Mouse (Mus musculus): ENCODE measurements around the gene Tac4. TPM values are rescaled to one million over a fixed set of nuclear protein-coding genes. Genes with fewer than 3 reads are reported as not detected.

Gene Tac4
- polyA plus RNA-seq, 1 experiment from 2014 or later, result 0.14 TPM

- no peak for ATAC-seq (replicated peaks; ENCODE audit: low FRiP score, low TSS enrichment, low read depth)
Measured at GRCm38 (mm10) chr11:95295736-95296135, 34.4 kb downstream of the Tac4 start.

GRCm38 (mm10) chr11:95298146-95298545 is 36.8 kb downstream of the Tac4 start:
- Histone ChIP-seq H3K9me3 (ENCODE audit: control insufficient read depth, low read length) (no peaks in the 10 kb centered on the region), H3K4me1 (replicated peaks; ENCODE audit: control insufficient read depth, insufficient read depth, low read length) (no peaks in the 10 kb centered on the region), H3K27ac (ENCODE audit: low read depth) (no peak overlapping the region), H3K4me3 (ENCODE audit: low read depth, low read length) (no peak overlapping the region), H3K9ac (ENCODE audit: low read length) (no peak overlapping the region), H3K27me3 (replicated peaks; ENCODE audit: control insufficient read depth, insufficient read depth, low read length) (no peaks in the 10 kb centered on the region), H3K36me3 (ENCODE audit: control insufficient read depth, insufficient read depth, low read length) (peaks cover 88% of the 10 kb centered on the region), H3K4me2 (ENCODE audit: low read length) (no peak overlapping the region)
- 17% methylated on average over 2 of the region's 2 CpGs for WGBS
- no peak for ATAC-seq (replicated peaks; ENCODE audit: low FRiP score, low TSS enrichment, low read depth)
- peak; percentile 62 for DNase-seq (ENCODE audit: low spot score)

More at GRCm38 (mm10) chr11:95295736-95296135, 34.4 kb downstream of the Tac4 start:
- 90% methylated on average over 12 of the region's 13 CpGs for WGBS
- Histone ChIP-seq H3K9me3 (ENCODE audit: control insufficient read depth, low read length) (no peaks in the 10 kb centered on the region), H3K9ac (ENCODE audit: low read length) (no peak overlapping the region), H3K4me2 (ENCODE audit: low read length) (no peak overlapping the region), H3K4me3 (ENCODE audit: low read depth, low read length) (no peak overlapping the region), H3K27me3 (replicated peaks; ENCODE audit: control insufficient read depth, insufficient read depth, low read length) (no peaks in the 10 kb centered on the region), H3K4me1 (replicated peaks; ENCODE audit: control insufficient read depth, insufficient read depth, low read length) (no peaks in the 10 kb centered on the region), H3K36me3 (ENCODE audit: control insufficient read depth, insufficient read depth, low read length) (peaks cover 89% of the 10 kb centered on the region), H3K27ac (ENCODE audit: low read depth) (no peak overlapping the region)
- DNase-seq (ENCODE audit: low spot score), result no peak

DNA sequence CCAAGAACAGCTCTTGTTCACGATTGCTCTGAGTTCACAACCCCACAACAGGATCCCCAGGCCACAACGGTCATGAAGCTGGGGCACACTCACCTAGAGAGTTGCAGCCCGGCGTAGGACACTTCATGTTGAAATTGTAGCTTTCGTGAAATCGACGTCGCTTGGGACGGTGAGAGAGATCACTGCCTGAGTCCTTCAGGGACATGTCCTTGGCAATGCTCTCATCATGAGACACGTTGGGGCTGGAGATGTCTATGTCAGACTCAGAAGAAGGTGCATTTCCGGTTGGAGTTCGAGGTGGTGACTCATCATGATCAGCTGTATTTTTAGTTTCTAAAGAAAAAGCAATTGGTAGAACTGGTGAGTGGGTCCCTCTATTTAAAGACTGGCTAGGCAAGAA is 38.6 kb downstream of the Tac4 start:
- no peak for ATAC-seq (replicated peaks; ENCODE audit: low FRiP score, low TSS enrichment, low read depth)
- H3K27ac ChIP-seq (ENCODE audit: low read depth), result no peak overlapping the region
- no peaks in the 10 kb centered on the region for H3K9me3 ChIP-seq (ENCODE audit: control insufficient read depth, low read length)
- no peak overlapping the region for H3K9ac ChIP-seq (ENCODE audit: low read length)
- H3K4me3 ChIP-seq (ENCODE audit: low read depth, low read length), result no peak overlapping the region
- DNase-seq (ENCODE audit: low spot score), result no peak
- H3K27me3 ChIP-seq (replicated peaks; ENCODE audit: control insufficient read depth, insufficient read depth, low read length), result no peaks in the 10 kb centered on the region
- peaks cover 87% of the 10 kb centered on the region for H3K36me3 ChIP-seq (ENCODE audit: control insufficient read depth, insufficient read depth, low read length)
- H3K4me2 ChIP-seq (ENCODE audit: low read length), result no peak overlapping the region
- no peaks in the 10 kb centered on the region for H3K4me1 ChIP-seq (replicated peaks; ENCODE audit: control insufficient read depth, insufficient read depth, low read length)
- 94% methylated on average over 12 of the region's 12 CpGs for WGBS

- 73% methylated on average over 3 of the region's 3 CpGs for WGBS
- DNase-seq (ENCODE audit: low spot score) (no peak), ATAC-seq (replicated peaks; ENCODE audit: low FRiP score, low TSS enrichment, low read depth) (peak; percentile 82)
- H3K4me1 ChIP-seq (replicated peaks; ENCODE audit: control insufficient read depth, insufficient read depth, low read length), result no peaks in the 10 kb centered on the region
- no peaks in the 10 kb centered on the region for H3K9me3 ChIP-seq (ENCODE audit: control insufficient read depth, low read length)
- H3K36me3 ChIP-seq (ENCODE audit: control insufficient read depth, insufficient read depth, low read length), result peaks cover 90% of the 10 kb centered on the region
- no peak overlapping the region for H3K4me2 ChIP-seq (ENCODE audit: low read length)
- H3K27me3 ChIP-seq (replicated peaks; ENCODE audit: control insufficient read depth, insufficient read depth, low read length), result no peaks in the 10 kb centered on the region
- H3K27ac ChIP-seq (ENCODE audit: low read depth), result peak overlapping the region; percentile 47; the same call in 1 of the 2 replicates
- H3K9ac ChIP-seq (ENCODE audit: low read length), result no peak overlapping the region
- H3K4me3 ChIP-seq (ENCODE audit: low read depth, low read length), result no peak overlapping the region
Measured at GRCm38 (mm10) chr11:95301772-95302171, 40.4 kb downstream of the Tac4 start.

DNA sequence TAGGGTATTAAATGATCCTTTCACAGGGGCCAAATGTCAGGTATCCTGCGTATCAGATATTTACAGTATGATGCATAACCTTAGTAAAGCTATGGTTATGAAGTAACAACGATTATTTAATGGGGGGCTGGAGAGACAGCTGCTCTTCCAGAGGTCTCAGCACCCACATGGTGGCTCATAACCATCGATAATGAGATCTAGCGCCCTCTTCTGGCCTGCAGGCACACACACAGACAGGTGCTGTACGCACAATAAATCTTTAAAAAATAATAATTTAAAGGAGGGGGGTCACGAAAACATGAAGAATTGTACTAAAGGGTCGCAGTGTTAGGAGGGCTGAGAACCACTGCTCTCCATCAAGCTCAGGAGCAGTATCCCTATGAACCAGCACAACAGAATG is 44.3 kb downstream of the Tac4 start:
- Histone ChIP-seq H3K27ac (ENCODE audit: low read depth) (no peak overlapping the region), H3K4me1 (replicated peaks; ENCODE audit: control insufficient read depth, insufficient read depth, low read length) (peaks cover 10% of the 10 kb centered on the region), H3K27me3 (replicated peaks; ENCODE audit: control insufficient read depth, insufficient read depth, low read length) (no peaks in the 10 kb centered on the region), H3K4me3 (ENCODE audit: low read depth, low read length) (no peak overlapping the region), H3K4me2 (ENCODE audit: low read length) (no peak overlapping the region), H3K9me3 (ENCODE audit: control insufficient read depth, low read length) (no peaks in the 10 kb centered on the region), H3K36me3 (ENCODE audit: control insufficient read depth, insufficient read depth, low read length) (peaks cover 52% of the 10 kb centered on the region), H3K9ac (ENCODE audit: low read length) (no peak overlapping the region)
- no peak for DNase-seq (ENCODE audit: low spot score)
- no peak for ATAC-seq (replicated peaks; ENCODE audit: low FRiP score, low TSS enrichment, low read depth)
- whole genome bisulfite sequencing, result 92% methylated on average over 7 of the region's 7 CpGs

DNA sequence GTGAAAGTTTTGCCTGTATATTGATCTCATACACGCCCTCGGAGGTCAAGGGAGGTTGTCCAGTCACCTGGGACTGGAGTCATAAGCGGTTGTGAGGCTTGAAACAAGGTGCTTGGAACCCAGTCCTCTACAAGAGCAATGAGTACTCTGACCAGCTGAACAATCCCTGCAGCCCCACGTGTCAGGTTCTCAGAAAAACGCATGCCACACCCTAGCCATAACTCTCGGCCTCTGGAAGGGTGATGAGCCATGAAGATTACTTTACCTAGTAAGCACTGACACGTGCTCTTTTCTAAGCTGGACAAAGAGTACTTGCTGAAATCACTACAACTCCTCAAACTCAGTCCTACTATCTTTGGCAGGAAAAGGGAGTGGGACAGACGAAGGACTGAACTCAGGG is 46.2 kb downstream of the Tac4 start:
- ATAC-seq (replicated peaks; ENCODE audit: low FRiP score, low TSS enrichment, low read depth) (no peak), DNase-seq (ENCODE audit: low spot score) (no peak)
- peaks cover 14% of the 10 kb centered on the region for H3K4me1 ChIP-seq (replicated peaks; ENCODE audit: control insufficient read depth, insufficient read depth, low read length)
- H3K36me3 ChIP-seq (ENCODE audit: control insufficient read depth, insufficient read depth, low read length), result peaks cover 33% of the 10 kb centered on the region
- no peak overlapping the region for H3K27ac ChIP-seq (ENCODE audit: low read depth)
- no peak overlapping the region for H3K4me3 ChIP-seq (ENCODE audit: low read depth, low read length)
- 80% methylated on average over 8 of the region's 8 CpGs for WGBS
- no peak overlapping the region for H3K4me2 ChIP-seq (ENCODE audit: low read length)
- H3K9me3 ChIP-seq (ENCODE audit: control insufficient read depth, low read length), result no peaks in the 10 kb centered on the region
- H3K27me3 ChIP-seq (replicated peaks; ENCODE audit: control insufficient read depth, insufficient read depth, low read length), result no peaks in the 10 kb centered on the region
- H3K9ac ChIP-seq (ENCODE audit: low read length), result no peak overlapping the region

- H3K9me3 ChIP-seq (ENCODE audit: control insufficient read depth, low read length), result no peaks in the 10 kb centered on the region
- peaks cover 14% of the 10 kb centered on the region for H3K4me1 ChIP-seq (replicated peaks; ENCODE audit: control insufficient read depth, insufficient read depth, low read length)
- peak overlapping the region; percentile 98 for H3K27ac ChIP-seq (ENCODE audit: low read depth)
- peak overlapping the region; percentile 99 for H3K9ac ChIP-seq (ENCODE audit: low read length)
- H3K36me3 ChIP-seq (ENCODE audit: control insufficient read depth, insufficient read depth, low read length), result peaks cover 14% of the 10 kb centered on the region
- WGBS, result under 1% methylated on average over 37 of the region's 37 CpGs
- H3K4me2 ChIP-seq (ENCODE audit: low read length), result peak overlapping the region; percentile 68
- DNase-seq (ENCODE audit: low spot score) (peak; percentile 94), ATAC-seq (replicated peaks; ENCODE audit: low FRiP score, low TSS enrichment, low read depth) (peak; percentile 94)
- H3K27me3 ChIP-seq (replicated peaks; ENCODE audit: control insufficient read depth, insufficient read depth, low read length), result no peaks in the 10 kb centered on the region
- peak overlapping the region; percentile 95 for H3K4me3 ChIP-seq (ENCODE audit: low read depth, low read length)
Measured at GRCm38 (mm10) chr11:95309510-95310006, 48.2 kb downstream of the Tac4 start.

- under 1% methylated on average over 42 of the region's 42 CpGs for WGBS
- peak; percentile 95 for ATAC-seq (replicated peaks; ENCODE audit: low FRiP score, low TSS enrichment, low read depth)
- no peaks in the 10 kb centered on the region for H3K27me3 ChIP-seq (replicated peaks; ENCODE audit: control insufficient read depth, insufficient read depth, low read length)
Measured at GRCm38 (mm10) chr11:95310007-95310647, 48.8 kb downstream of the Tac4 start, which contains the start of gene Kat7. Gene Kat7 (minus strand): TSS chr11:95310246.

More at GRCm38 (mm10) chr11:95310007-95310647, 48.8 kb downstream of the Tac4 start, which contains the start of gene Kat7:
- Histone ChIP-seq H3K4me2 (ENCODE audit: low read length) (peak within 1 kb of the TSS; percentile 68), H3K4me1 (replicated peaks; ENCODE audit: control insufficient read depth, insufficient read depth, low read length) (peaks cover 14% of the 10 kb centered on the region), H3K9me3 (ENCODE audit: control insufficient read depth, low read length) (no peaks in the 10 kb centered on the region), H3K9ac (ENCODE audit: low read length) (peak within 1 kb of the TSS; percentile 99), H3K4me3 (ENCODE audit: low read depth, low read length) (peak within 1 kb of the TSS; percentile 95), H3K36me3 (ENCODE audit: control insufficient read depth, insufficient read depth, low read length) (peaks cover 9% of the 10 kb centered on the region), H3K27ac (ENCODE audit: low read depth) (peak within 1 kb of the TSS; percentile 98)
- DNase-seq (ENCODE audit: low spot score), result no peak

Measured in intestine, embryonic 14.5 days (tissue).